Mouse (Mus musculus) CH12.LX (cell line): Measurements from ENCODE around the gene Fads3.

Source experiments
- CTCF ChIP-seq, 2 experiments: IDR thresholded peaks in 1 of 2; conservative IDR thresholded peaks in 1 of 2; 2 replicates each; pipeline ENCODE4 v1.5.1; 2011 to 2012; ENCODE audit warnings: low read depth in 2 of 2, low read length in 2 of 2, improper control_type of control experiment in 1 of 2, inconsistent platforms in 1 of 2, mild to moderate bottlenecking in 1 of 2, moderate library complexity in 1 of 2
- MAZ ChIP-seq: IDR thresholded peaks from 2 replicates; pipeline ENCODE4 v1.6.1; 2012; ENCODE audit warnings: low read depth, mild to moderate bottlenecking, inconsistent platforms, low read length, improper control_type of control experiment, moderate library complexity
- TCF12 ChIP-seq: IDR thresholded peaks from 2 replicates; pipeline ENCODE4 v1.6.1; 2014; ENCODE audit warnings: low read depth, mild to moderate bottlenecking, inconsistent platforms, low read length, improper control_type of control experiment
- UBTF ChIP-seq: IDR thresholded peaks from 2 replicates; pipeline ENCODE4 v1.6.1; 2012; ENCODE audit warnings: low read depth, mild to moderate bottlenecking, inconsistent platforms, low read length, improper control_type of control experiment, moderate library complexity
- USF1 ChIP-seq: IDR thresholded peaks from 2 replicates; pipeline ENCODE4 v1.6.1; 2014; ENCODE audit warnings: low read depth, mild to moderate bottlenecking, inconsistent platforms, low read length, improper control_type of control experiment
- ZC3H11A ChIP-seq: IDR thresholded peaks from 2 replicates; pipeline ENCODE4 v1.6.1; 2012; ENCODE audit warnings: low read depth, mild to moderate bottlenecking, inconsistent platforms, low read length, improper control_type of control experiment

- no peak for TF ChIP-seq CTCF (conservative IDR thresholded peaks at IDR 0.05 in 1 of 2, IDR thresholded peaks at IDR 0.05 in 1 of 2; ENCODE audit: low read depth in 2 of 2, low read length in 2 of 2)
- no peak for TF ChIP-seq USF1
- TF ChIP-seq MAZ: no peak
- no peak for TF ChIP-seq TCF12
- TF ChIP-seq UBTF: no peak
- no peak for TF ChIP-seq ZC3H11A
Observed at GRCm38 (mm10) chr19:10073145-10073544, 31.8 kb downstream of the Fads3 start.
